Mouse (Mus musculus) lung, postnatal 10 days (tissue): ENCODE measurements around the gene Mymx.

Experiments
- DNase-seq: peaks from one replicate; pipeline ENCODE4 v3.0.0; 2021

Gene Mymx

DNA sequence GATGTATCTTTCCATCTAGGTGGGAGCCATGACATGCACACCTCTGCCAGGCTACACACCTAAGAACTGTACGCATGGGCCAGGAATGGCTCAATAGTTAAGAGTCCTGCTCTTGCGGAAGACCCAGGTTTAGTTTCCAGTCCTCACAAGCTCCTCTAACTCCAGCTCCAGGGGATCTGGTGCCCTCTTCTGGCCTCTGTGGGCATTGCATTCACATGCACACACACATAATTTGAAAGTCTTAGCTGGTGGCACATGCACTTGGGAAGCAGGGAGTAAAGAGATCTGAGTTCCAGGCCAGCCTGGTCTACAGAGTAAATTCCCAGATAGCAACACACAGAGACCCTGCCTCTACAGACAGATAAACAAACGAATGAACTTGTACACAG, 15.5 kb downstream of the Mymx start:
- peak; percentile 50 for DNase-seq

DNA sequence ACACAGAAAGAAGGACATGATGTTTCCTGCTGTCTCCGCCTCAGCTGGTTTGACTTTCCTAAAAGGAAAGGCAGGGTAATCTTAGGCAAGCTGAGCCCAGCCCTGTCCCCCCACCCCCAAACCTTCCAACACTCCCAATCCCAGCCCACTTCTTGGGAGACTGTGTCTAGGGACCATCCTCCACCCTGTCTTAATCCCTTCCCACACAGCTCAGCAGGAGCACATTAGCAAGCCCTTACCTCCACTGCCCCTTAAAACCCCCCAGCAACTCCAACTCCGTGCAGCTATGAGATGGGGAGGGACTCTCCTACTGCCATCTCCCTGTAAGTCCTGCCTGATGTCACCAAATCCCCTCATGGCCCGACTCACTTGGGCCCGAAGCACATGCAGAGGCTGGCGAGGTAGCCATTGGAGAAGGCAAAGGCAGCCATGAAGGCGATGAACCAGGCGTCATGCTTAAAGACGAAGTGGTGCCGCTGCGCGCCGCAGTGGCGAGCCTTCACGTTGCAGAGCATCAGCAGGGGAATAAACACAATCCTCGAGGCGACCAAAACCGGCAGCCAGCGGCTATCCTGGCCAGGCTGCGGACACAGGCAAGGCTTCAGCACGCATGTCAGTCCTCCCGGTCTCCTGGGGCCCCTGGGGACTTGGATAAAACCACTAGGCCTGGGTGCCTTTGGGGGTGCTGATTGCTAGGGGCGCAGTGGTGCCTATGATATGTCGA, 16.0 kb downstream of the Mymx start:
- DNase-seq = no peak

DNA sequence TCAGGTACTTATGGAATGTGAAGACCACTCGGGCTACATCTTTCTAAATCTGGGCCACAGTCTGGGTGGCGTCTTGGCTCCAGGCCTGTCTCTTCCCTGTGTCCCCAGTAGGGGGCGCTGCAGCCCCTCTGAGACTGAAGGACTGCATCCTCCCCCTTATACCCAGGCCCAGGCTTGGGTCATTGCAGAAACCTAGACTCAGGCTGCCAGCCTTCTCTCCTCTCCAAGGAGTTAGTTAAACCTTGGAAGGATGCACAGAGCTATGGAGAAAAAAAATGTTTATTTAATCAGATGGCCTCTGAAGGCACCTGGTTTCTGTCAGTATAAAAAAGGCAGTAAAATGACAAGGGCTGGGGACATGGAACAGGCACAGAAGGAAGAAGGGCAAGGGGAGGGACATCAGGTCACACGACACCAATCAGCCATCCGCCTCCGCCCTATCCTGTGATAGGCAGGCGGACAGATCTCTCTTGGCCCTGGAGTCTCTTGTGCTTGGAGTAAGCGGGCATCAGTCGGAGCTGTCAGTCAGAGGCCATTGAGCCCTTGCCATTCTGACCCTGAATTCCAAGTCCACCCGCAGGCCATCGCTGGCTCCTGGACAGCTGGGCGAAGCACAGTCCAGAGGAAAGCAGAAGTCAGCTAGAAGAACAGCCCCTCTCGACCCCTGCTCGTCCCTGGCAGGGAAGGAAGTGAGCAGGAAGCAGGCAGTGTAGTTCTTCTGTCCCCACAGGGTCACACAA, 16.8 kb downstream of the Mymx start:
- peak; percentile 92 for DNase-seq

DNA sequence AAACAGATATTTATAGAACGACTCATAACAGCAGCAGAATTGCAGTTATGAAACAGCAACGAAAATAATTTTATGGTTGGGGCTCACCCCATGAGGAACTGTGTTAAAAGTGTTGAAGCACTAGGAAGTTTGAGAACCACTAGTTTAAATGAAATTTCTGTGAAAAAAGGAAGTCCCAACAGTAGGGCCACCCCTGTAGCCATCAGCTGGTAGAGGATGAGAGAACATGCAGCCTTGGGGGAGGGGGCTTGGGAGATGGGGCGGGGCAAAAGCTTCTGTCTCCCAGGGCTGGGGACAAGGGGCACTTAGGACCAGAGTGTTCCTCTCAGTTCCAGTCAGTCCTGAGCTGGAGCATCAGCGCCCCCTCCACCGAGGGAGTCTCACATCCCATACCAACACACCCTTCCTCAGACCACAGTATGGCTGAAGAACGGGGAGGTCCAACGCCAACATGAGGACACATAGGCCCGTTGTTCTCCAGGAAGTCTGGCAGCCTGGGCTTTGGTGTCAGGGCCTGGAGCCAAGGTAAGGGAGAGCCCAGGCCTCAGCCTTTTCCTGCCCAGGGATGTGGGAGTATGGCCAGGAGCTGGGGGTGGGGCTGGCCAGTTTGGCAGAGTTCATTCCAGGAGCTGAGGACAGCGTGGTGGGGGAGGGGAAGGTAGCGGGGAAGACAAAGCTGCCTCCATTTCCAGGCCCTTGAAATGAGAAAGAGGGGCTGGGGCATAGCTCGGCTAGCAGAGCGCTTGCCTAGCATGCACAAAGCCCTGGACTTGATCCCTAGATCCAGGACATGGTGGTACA, 17.6 kb downstream of the Mymx start:
- peak; percentile 96 for DNase-seq

DNA sequence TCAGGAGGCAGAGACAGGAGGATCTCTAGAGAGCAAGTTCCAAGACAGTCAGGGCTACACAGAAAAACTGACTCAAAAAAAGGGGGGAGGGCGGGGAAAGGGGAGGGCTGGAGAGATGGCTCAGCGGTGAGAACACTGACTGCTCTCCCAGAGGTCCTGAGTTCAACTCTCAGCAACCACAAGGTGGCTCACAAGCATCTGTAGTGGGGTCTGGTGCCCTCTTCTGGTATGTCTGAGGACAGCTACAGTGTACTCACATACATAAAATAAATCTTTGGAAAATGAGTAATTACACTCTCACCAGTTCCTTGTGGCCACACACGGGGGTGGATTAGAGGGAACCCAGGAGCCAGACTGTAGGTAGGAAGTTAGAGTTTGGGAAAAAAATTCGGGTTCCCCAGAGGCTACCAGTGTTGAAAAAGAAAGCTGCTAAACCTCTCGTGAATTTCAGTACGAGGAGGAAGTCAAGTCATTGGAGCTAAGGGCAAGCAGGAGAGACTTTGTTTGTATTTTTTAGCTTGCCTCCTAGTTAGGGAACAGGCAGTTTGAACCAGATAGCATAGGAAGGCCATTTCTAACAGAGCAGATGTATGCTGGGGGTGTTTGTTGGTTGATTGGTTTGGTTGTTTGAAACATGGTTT, 19.1 kb downstream of the Mymx start:
- no peak for DNase-seq

DNA sequence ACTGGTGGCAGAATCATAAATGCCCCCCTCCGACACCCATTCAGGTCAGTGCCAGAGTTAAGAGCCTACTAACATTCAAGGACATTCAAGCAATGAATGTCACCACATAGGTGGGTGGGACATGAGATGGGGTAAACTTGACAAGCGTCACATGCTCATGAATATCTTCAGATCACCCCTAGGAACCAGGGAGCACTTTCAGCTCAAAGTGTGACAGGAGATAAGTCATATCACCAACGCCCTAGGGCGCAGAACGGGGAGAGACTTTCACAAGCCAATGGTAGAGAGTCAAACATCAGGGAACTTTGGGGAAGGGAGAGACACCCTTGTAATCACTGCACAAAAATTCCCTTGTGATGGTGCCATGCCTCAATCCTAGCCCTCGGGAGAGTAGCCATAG, 19.7 kb downstream of the Mymx start:
- DNase-seq = no peak

DNA sequence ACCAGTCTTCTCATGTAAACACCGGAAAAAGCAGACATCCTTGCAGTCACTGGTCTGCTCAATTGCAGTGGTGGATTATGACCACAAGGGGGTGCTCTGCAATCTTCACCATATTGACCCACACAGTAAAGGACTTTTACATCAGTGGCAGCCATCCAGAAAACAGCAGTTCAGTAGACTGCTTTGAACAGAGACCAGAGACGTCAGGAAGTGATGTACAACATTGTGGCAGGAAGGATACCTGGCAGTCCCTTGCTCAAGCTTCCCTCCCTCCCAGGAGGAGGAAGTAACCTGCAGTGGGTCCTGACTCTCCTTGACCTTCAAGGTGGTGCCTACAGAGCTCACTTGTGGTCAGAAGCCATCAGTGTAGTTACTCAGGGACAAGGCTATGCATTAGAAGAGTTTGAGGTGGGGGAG, 20.3 kb downstream of the Mymx start:
- DNase-seq = peak; percentile 90

DNA sequence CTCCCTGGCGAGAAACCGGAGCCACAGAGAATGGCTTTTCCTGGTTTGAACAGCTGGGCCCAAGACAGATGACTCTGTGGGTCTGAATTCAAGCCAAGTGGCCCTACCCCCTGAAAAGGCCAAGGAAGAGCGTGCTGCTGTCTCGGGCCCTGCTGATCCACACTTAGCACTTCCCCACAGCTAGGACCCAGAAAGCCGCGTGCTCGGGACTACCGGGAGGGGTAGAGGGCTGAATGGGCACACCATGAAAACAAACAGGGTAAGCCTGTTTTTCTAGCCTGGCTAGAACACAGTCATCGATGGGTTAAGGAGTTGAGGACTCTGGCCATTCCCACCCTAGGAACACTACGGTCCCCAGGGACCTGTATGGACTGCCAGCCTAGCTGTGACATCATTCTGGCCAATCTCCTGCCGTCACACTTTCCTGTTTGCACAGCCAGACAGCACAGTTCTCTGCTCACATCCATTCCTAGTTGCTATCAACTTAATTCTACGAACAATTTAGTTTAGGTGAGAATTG, 20.9 kb downstream of the Mymx start:
- DNase-seq = peak; percentile 76

DNA sequence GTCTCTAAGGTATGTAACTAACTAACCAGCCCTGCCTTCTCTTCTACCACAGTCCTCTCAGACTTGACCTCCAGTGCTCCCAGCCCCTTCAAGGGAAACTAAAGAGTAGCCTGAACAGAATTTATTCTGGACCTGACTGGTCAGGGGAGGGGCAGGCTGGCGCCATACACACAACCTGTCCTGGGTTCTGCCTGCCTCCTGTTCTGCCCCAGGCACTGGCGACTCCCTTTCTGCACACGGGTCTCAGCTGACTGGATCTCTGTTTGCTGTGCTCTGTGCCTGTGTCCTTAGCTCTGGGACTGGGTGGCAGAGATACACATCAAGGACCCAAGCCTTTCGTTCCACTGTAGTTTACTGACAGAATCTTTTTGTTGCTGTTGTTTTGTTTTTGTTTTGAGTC, 22.3 kb downstream of the Mymx start:
- DNase-seq = no peak

DNA sequence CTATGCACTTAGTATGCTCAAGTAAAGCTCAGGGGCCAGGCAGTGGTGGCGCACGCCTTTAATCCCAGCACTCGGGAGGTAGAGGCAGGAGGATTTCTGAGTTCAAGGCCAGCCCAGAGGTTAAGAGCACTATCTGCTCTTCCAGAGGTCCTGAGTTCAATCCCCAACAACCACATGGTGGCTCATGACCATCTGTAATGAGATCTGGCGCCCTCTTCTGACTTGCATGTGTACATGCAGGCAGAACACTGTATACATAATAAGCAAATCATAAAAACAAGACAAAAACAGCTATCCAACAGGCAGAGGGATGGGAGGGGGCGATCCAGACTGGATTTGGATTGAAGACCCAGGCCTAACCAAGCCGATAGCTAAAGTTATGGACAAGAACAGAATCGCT, 23.1 kb downstream of the Mymx start:
- no peak for DNase-seq

DNA sequence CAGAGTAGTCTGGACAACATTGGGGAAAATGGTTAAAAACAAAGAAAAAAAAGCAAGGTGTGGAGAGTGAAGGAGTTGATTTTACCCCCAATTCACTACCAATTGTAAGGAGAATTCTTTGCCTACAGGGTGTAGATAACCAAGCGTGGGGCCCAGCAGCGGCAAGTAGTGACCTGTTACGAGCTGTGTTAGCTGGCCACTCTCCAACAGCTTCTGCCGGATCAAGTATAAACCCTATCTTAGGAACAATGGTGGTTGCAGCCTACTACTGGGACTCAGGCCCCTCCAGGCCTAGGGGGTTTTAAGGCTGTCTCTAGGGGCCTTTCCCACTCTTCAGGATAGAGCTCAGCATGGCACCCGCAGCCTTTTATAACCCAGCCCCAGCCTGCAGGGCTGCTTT, 23.7 kb downstream of the Mymx start:
- no peak for DNase-seq

DNA sequence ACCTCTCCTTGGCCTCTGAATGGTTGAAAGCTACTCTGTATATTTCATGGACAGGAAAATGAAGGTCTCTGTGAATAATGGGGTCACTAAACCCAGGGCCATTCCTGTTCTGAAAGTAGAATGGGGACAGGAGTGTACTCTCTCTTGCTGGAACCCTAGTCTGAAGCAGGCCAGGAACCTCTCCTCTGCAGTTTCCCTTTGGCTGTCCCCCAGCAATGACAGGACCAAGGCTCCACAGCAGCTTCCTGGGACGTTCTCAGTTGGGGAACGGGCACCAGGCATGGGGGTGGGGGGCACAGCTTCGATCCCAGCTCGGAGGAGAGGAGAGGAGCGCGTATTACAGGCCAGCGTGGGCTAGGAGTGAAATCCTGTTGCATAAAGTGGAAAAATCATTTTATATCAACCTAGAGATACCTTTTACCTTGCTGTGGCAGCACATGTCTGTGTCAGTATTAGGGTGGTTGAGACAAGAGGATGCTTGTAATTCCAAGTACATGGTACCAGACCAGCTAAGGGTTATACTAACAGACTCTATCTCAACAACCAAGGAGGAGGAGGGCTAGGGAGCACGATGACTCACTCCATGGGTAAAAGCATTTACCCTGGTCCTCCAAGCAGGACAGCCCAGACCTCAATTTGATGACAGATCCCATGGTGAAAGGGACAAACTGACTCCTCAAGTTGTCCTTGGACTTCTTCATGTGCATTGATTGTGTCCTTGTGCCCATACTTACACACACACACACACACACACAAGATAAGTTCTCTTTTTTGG, 26.6 kb downstream of the Mymx start:
- no peak for DNase-seq

DNA sequence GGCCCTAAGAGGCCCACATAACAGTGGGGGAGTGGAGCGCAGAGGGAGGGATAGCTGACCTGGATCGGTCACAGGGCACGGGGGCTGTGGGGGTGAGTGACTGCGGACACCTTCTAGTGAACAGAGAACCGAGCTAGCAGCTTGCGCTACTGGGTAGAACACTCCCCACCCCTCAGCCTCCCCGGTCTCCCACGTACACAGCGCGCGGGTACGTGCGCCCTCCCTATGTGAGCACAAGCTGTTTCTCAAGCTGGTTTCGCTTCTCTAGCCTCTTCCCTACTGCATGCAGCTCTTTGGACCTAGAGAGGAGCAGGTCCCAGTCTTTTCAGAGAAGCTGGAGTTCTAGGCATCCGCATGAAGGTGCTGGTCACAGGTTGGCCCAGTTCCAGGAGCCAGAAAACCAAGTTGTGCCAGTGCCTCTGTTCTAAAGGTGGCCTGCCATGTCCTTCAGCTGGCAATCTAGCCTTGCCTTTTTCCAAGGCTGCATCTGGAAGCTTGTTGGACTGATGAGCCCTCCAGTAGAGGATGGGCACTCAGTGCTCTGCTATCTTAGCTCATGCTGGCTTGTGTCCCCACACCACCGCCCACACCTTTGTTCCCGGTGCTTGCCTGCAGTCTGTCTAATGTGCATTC, 27.7 kb downstream of the Mymx start:
- DNase-seq = peak; percentile 75

DNA sequence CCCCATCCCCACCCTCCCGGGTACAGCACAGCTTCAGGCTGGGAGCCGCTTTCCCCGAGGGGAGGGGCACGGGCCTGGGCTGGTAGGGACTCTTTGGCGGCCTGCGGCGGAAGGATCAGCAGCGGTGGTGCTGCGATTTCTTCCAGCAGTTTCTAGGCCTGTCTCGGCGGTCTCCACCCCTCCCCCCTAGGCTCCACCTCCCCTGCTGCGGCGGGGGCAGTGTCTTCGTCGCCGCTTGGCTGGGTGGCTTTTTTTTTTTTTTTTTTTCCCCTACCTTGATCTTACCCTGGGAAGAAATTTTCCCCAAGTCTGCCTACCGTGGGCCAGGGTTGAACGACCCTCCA, 28.1 kb downstream of the Mymx start:
- peak; percentile 99 for DNase-seq

DNA sequence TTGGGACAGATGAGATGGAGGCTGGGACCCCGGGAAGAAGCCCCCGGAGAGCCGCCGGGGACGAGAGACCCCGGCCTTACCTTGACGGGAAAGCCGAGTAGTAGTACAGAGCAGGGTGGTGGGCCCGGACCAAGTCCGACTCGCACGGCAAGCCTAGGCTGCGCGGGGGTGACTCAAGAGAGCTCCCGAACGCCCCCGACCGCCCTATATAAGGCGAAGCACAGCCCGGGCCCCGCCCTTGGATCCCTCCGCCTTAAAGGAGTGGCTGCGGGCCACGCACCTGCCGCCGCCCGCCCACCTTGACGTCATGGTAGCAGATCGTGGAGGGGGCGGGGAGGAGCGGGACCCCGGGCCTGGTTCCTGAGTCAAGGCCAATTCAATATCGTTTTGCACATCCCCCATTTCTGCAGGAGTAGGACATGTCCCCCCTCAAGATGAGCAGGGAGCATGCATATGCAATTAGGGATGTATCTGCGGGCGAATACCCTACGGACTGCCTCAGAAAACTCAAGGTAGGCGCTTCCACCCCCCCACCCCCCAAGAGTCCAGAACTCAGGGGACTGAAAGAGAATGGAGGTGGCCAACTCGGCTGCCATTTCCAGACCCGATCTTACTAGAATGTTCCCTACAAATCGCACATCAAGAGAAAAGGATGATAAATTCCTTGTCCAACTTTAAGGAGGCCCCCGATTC, 28.7 kb downstream of the Mymx start, which contains the start of gene Hsp90ab1:
Hsp90ab1 (minus strand) TSS at position 185 of the 693 bp plus-strand sequence.
- peak; percentile 99 for DNase-seq

DNA sequence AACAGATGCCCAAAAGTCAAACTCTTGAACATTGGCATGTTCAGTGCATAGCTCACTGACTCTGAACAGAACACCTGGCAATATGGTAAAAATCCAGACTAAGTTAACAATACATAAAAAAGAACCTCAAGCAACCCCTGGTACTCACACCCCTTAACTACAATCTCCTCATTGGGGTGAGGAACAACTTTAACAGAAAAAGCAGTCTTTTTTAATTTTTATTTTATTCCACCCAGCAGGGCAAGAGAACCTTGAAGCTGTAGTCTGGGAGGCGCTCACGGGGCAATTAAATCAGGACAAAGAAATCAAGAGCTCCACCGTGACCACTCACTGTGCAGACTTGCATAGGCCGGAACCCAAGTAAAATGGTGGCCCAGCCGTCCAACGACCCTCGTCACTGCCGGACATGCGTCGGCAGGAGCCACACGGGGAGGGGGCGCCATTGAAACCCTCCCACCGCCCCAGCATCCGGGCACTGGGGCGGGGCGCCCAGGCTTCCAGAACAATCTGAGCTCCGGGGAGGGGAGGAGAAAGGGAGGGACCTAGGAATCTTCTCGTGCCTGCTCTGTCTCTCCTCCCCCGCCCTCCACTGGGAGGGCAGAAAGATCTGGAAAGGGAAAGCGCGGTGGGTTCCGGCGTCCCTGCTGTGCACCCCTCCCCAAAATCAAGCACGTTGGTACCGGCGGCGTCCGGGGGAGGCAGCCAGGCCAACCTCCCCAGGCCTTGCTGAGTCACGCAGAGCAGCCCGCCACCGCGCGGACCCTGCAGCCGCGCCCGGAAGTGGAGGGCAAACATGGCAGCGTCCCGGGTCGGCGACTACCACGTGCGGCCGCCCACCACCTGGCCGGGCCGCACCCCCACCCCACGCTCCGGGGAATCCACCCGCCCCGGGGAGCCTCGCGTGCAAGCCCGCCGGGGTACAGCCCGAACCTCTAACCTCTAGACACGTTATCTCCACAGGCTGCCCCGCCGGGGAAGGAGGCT, 29.5 kb downstream of the Mymx start:
- DNase-seq = peak; percentile 95

DNA sequence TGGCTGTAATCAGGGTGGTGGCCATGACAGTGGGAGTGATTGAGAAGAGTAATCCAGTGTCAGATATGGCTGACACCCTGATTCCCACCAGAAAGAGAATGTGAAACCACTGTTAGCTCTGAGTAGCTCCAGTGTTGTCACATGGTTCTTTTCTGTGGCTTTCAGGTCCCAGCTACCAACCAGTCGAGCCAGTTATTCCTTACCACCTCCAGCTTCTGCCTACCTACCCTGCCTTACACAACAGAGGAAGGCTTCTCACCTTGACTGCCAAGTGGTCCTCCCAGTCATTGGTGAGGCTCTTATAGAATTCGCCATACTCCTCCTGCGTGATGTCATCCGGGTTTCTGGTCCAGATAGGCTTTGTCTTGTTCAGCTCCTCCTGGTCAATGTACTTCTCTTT, 31.9 kb downstream of the Mymx start:
- no peak for DNase-seq

DNA sequence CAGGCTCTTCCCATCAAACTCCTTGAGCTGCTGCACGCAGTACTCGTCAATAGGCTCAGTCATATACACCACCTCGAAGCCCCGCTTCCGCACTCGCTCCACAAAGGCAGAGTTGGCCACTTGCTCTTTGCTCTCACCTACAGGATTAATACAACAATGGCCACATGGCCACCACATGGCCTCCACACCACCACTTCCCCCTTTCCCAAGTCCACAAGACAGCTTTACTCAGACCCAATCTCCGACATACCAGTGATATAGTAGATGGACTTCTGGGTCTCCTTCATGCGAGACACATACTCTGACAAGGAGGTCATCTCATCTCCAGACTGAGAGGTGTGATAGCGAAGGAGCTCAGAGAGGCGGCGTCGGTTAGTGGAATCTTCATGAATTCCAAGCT, 32.9 kb downstream of the Mymx start:
- no peak for DNase-seq

DNA sequence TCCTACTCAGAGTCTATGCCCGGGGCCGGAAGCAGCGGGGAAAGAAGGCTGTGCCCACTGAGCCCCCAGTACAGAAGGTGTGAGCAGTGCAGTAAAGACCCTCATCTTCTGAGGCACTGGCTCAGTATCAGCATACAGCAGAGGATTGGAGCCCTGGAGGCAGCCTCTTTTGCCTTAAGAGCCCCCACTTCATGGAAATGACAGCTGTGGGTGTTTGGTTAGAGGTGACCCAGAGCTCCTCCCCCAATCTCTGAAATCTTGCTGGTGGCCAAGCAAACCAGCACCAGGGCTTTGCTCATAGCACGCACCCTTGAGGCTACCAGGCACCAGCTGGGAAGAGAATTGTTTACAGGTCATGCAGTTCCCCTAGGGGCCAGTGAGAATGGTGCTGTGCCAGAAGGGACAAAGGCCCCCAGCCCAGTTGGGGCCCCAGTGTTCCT, 34.7 kb downstream of the Mymx start:
- no peak for DNase-seq
